Mouse (Mus musculus): ENCODE results near the gene Iars2.

Gene Iars2

GRCm38 (mm10) chr1:185328721-185329610 is at the start of gene Iars2:
Iars2 (minus strand) TSS chr1:185329396.
- DNase-seq: peak; percentile 91

- DNase-seq: no peak
These were observed 48.2 kb upstream of the Iars2 start for GRCm38 (mm10) chr1:185377429-185377828.

DNA sequence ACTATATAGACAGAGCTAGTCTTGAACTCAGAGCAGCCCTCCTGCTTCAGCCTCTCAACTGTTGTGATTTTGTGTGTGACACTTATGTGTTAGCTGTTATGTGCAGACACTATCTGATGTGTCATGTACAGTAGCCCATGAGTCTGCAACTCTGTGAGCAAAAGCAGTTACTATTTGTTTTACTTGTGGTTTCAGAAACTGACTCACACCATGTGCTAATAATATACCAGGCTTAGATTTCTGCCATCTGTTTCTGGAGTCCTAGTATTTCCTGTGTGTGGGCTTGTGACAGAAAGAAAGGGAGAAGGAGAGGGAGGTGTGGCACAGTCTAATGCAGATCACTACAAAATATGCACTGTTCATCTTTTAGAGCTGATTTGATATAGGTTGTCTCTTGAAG is 47.2 kb upstream of the Iars2 start:
- peak; percentile 67 for DNase-seq

DNA sequence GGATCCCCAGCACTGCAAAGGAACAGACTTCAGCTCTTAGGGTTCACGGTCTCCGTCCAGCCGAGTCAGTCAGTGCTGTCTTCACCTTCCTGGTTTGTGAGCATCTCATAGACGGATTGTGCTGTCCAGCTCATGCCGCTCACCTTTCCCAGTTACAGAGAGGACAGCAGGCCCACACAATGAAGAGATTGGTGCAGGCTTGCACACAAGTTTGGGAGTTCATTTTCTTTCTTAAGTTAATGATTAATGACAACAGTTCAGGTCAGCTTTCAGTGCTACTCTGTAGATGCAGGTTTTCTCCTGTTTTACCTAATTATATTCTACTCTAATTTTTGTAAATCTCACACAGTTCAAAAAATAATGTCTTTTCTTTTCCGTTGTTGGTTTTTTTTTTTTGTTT is 40.8 kb upstream of the Iars2 start:
- DNase-seq: no peak

GRCm38 (mm10) chr1:185367383-185367782 is 38.2 kb upstream of the Iars2 start:
- no peak for DNase-seq

- DNase-seq: no peak
These were observed 35.0 kb upstream of the Iars2 start for GRCm38 (mm10) chr1:185364183-185364540.

DNA sequence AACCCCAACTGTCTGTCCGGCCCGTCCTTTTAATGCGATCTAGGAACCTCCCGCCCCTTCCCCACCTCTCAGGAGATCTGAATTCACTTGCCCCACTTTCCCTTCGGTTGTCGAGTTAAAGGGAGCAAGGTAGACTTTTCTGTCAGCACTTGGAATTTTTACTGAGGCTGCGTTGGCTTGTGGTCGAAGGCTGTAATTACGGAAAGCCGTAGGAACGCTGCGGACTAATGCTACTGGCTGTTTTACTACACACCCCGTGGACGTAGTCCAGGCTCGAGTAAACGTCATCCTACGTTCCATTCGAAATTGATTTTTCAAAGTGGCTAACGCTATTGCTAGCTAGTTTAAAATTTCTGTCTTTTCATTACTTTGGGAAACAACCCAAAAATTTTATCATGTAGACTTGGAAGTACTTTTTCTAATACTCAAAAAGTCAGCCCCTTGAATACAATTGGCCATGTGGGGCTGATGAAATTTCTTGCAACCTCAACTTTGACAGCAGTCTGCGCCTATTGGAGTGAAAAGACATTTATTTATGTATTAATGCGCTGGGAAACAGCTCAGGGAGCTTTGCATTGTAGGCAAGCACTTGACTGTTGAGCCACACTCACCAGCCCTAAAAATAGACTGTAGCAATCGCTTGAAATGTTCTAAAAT is 34.5 kb upstream of the Iars2 start:
- DNase-seq: peak; percentile 42

GRCm38 (mm10) chr1:185362677-185363520 is 33.7 kb upstream of the Iars2 start, which contains the start of gene Eprs:
Eprs (plus strand) TSS chr1:185363044.
- DNase-seq: peak; percentile 99

- DNase-seq: no peak
These were observed 29.0 kb upstream of the Iars2 start for GRCm38 (mm10) chr1:185358211-185358610.

DNA sequence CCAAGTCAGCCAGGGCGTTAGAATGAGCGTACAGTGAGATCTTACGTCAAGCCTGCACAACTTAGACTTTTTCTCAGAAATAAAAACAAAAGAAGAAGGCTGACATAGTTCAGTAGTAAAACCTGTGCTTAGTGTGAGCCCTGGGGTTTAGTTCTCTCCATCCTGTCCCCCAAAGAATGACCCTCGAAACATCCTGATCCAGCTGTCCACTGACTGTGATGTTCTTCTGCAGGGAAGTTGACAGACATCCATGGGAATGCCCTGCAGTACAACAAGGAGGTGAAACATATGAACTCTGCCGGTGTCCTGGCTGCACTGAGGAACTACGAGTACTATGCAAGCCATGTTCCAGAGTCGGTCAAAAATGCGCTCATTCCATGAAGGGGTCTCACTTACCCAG is 27.1 kb upstream of the Iars2 start:
- DNase-seq: no peak

- DNase-seq: no peak
These were observed 25.5 kb upstream of the Iars2 start for GRCm38 (mm10) chr1:185354731-185355130.

- DNase-seq: no peak
These were observed 24.2 kb upstream of the Iars2 start for GRCm38 (mm10) chr1:185353351-185353750.

GRCm38 (mm10) chr1:185352151-185352550 is 23.0 kb upstream of the Iars2 start:
- DNase-seq: no peak

- DNase-seq: no peak
These were observed 21.4 kb upstream of the Iars2 start for GRCm38 (mm10) chr1:185350611-185351010.

DNA sequence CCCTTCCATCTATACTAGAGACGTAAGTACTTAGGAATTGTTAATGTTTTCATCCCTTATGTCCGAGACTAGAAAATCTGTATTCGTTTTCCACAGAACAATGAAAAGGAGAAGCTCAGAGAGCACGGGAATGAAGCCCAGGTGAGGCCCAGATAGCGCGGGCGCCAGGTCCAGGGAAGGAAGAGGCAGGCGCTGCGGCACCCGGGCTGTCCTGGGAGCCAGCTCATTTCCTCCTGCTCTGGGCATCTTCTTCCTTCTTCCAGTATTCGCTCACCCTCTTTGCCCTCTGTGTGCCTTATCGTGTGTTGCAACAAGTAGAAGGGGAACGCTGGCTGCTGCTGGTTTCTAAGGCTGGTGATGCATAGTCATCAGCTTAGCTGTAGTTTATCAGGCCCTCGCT is 20.5 kb upstream of the Iars2 start:
- DNase-seq: no peak

- DNase-seq: no peak
These were observed 17.0 kb upstream of the Iars2 start for GRCm38 (mm10) chr1:185346188-185346587.

- no peak for DNase-seq
These were observed 14.2 kb upstream of the Iars2 start for GRCm38 (mm10) chr1:185343422-185343821.

DNA sequence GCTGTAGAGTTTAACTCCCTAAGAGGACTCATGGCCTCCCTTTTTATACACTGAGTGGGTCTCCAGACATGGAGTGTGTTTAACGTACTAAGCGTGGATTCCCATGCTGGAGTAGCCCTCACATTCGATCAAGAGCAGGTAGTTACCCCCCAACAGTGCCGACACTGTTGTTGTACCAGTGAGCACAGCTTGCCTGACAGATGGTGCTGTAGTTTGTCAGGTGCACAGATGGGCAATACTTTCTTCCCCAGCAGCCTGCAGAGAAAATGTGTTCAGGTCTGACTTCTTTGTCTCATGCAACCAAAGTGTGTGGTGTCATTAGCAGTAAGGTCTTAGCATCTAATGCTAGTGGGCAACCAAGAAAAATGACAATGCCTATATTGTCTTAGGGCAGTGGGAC is 13.2 kb upstream of the Iars2 start:
- no peak for DNase-seq

DNA sequence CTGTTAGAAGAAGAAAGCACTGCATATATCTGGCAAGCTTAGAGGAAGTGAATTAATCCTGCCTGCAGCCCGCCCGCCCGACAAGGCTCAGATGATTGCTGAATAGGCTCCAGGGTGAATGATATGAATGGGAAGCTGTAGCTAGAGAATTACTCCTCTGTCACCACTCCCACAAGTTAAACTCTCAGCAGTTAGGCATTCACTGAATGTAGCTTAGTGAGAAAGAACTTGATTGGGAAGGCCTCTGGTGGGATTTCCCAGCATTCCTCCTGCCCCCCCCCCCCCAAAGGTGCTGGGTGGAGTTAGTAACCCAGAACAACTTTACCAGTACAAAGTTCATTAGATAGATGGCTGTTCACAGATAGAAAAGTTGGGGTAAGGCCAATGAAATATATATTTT is 7.3 kb upstream of the Iars2 start:
- DNase-seq: no peak

DNA sequence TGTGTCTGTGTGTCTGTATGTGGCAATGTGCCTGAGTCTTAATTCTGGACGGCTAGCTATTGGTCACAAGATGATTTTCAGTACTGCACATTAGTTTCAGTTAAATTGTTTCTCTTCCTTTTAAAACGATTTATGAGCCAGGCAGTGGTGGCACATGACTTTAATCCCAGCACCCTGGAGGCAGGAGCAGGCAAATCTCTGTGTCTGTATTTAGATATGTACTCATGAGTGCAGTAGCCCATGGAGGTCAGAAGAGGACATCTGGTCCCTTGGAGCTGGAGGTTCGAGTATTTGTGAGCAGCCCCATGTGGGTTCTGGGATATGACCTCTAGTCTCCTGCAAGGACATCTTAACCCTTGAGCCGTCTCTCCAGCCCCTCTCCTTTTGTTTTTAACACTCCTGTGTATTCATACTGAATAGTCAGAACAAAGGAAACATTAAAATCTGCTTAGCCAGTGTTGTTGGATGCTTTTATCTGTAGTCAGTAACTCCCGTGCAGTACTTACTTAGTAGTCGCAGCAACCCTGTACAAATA is 6.1 kb upstream of the Iars2 start:
- no peak for DNase-seq

DNA sequence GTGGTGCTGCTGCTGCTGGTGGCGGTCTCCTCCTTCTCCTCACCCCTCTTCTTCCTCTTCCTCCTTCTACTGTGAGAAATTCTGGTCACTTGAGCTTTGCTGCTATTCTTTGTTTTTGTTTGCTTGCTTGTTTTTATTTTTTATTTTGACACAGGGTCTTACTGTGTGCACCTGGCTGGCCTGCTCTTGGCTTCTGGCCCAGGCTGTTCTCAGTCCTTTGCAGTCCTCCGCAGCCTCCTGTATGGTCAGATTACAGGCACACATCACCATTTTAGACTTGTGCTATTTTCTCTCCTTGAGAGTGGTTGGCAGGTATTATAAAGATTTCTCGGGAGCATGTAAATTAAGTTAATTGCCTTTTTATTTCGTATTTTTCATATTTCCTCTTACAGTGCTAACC is 4.9 kb upstream of the Iars2 start:
- DNase-seq: no peak

GRCm38 (mm10) chr1:185333651-185334050 is 4.5 kb upstream of the Iars2 start:
- no peak for DNase-seq

GRCm38 (mm10) chr1:185331983-185332430 is 2.8 kb upstream of the Iars2 start, which contains the start of gene Bpnt1:
Bpnt1 (plus strand) TSS chr1:185332149.
- peak; percentile 93 for DNase-seq
